Mouse (Mus musculus) erythroblast, embryonic 14.5 days (primary cell): Measurements from ENCODE around the gene Ddx43. TPM values are rescaled to one million over a fixed set of nuclear protein-coding genes. Genes with fewer than 3 reads are reported as not detected.

Source experiments
- H3K27me3 ChIP-seq: 2 replicates; pipeline ENCODE4 v1.6.1; 2012; ENCODE audit warnings: inconsistent platforms; ENCODE audit not compliant: control insufficient read depth
- H3K36me3 ChIP-seq: 2 replicates; pipeline ENCODE4 v1.6.1; 2012; ENCODE audit warnings: mild to moderate bottlenecking, inconsistent platforms; ENCODE audit not compliant: control insufficient read depth
- H3K4me1 ChIP-seq: 2 replicates; pipeline ENCODE4 v1.6.1; 2012; ENCODE audit warnings: inconsistent platforms; ENCODE audit not compliant: control insufficient read depth
- H3K4me3 ChIP-seq: replicated peaks from 2 replicates; pipeline ENCODE3; 2012; ENCODE audit warnings: moderate library complexity, mild to moderate bottlenecking, inconsistent platforms
- H3K9me3 ChIP-seq: 2 replicates; pipeline ENCODE4 v1.6.1; 2012; ENCODE audit warnings: low read length, inconsistent platforms, mixed read lengths; ENCODE audit not compliant: control insufficient read depth
- GATA1 ChIP-seq: IDR thresholded peaks from 2 replicates; pipeline ENCODE4 v1.6.1; 2012; ENCODE audit warnings: low read length, inconsistent platforms, mixed read lengths
- TAL1 ChIP-seq: IDR thresholded peaks from 3 replicates; pipeline ENCODE4 v1.6.1; 2012; ENCODE audit warnings: low read length, inconsistent platforms, mixed read lengths
- polyA plus RNA-seq: library from polyadenylated mRNA; stranded (reverse); fragments of >175 nt; gene quantifications from 2 replicates; pipeline ENCODE4 v1.2.3, GENCODE M21; 2012

Gene Ddx43
- polyA plus RNA-seq, 1 experiment = not detected

DNA sequence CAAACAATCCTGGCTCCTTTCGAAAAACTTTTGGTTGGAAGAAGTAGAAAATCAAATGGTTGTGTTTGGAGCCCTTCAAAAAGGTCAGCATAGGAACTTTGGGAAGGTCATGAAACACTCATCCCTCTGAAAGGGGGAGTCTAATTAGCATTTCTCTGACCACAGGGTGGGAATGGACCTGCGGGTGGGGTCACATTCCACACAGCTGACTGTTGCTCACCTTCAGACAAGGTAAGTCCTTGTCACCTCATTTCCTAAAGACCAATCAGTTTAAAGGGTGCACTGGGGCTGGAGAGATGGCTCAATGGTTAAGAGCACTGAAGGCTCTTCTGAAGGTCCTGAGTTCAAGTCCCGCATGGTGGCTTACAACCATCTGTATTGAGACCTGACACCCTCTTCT lies 24.1 kb upstream of the Ddx43 start:
- H3K4me3 ChIP-seq = no peak overlapping the region
- H3K9me3 ChIP-seq = no peaks in the 10 kb centered on the region

DNA sequence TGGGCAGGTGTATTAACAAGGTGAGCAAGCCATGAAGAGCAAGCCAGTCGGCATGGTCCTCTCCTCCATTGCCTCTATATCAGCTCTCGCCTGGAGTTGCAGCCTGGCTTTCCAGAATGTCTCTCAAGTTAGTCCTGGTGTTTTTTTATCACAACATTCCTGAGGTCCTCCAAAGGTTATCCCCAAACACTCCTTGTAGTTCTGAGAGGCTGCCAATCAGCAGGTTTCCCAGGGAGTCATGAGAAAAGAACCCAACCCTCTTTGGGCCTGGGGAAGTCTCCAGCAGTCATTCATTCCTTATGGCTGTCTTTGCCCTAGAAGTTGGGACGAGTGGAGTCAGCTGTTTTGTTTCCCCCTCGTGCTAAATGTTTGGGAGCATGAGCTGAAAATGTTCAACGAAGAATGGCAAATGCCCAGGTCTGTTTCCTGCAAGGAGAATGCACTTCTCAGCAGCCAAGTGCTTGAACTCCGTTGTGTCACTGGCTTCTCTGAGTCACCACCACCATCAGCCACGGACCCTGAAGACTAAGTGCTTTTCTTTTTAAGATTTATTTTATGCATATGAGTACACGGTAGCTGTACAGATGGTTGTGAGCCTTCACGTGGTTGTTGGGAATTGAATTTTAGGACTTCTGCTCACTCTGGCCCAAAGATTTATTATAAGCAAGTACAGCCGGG lies 22.6 kb upstream of the Ddx43 start:
- no peak for TF ChIP-seq GATA1
- no peak for TF ChIP-seq TAL1
- Histone ChIP-seq H3K9me3 (no peaks in the 10 kb centered on the region), H3K4me1 (no peaks in the 10 kb centered on the region), H3K27me3 (peaks cover 2% of the 10 kb centered on the region), H3K4me3 (no peak overlapping the region), H3K36me3 (no peaks in the 10 kb centered on the region)

More for the DNA sequence above, 24.1 kb upstream of the Ddx43 start:
- Histone ChIP-seq H3K36me3 (no peaks in the 10 kb centered on the region), H3K27me3 (no peaks in the 10 kb centered on the region), H3K4me1 (no peaks in the 10 kb centered on the region)
- TF ChIP-seq GATA1 = no peak
- TF ChIP-seq TAL1 = no peak

DNA sequence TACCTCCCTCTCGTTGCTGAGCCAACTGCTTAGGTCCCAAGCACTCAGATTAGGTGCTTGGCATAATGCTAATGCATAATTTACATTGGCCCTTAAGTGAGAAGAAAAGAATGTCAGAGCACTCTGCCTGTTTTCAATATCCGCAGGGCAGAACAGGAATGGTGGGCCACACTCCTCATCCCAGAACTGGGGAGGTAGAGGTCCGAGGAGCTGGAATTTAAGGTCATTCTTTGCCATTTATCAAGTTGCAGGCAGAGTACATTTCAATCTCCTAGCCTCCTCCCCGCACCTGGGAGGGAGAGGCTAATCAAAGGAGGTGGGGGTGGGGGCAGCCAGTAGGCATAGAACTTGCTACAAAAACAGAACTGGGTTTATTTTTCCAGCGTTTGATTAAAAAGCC lies 21.2 kb upstream of the Ddx43 start:
- Histone ChIP-seq H3K4me3 (no peak overlapping the region), H3K9me3 (no peaks in the 10 kb centered on the region)

DNA sequence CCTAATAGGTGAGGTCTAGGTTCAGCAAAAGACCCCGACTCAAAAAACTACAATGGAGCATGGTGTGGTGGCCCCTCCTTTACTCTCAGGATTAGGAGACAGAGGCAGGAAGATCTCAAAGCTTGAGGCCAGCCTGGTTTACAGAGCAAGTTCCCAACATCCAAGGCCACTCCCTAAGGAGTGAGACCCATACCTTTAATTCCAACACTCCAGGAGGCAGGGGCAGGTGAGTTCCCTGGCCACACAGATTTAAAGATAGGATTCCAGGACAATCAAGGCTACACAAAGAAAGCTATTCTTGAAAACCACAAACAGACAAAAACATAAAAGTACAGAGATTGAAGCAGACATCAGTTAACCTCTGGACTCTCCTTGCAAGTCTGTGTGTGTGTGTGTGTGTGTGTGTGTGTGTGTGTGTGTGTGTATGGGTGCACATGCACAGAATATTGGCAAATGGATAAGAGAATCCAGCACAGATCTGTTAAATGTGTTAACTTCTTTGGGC lies 20.6 kb upstream of the Ddx43 start:
- Histone ChIP-seq H3K4me3 (no peak overlapping the region), H3K27me3 (peaks cover 9% of the 10 kb centered on the region), H3K36me3 (no peaks in the 10 kb centered on the region), H3K4me1 (no peaks in the 10 kb centered on the region), H3K9me3 (no peaks in the 10 kb centered on the region)
- no peak for TF ChIP-seq GATA1
- no peak for TF ChIP-seq TAL1

More for the DNA sequence above, 21.2 kb upstream of the Ddx43 start:
- Histone ChIP-seq H3K4me1 (no peaks in the 10 kb centered on the region), H3K36me3 (no peaks in the 10 kb centered on the region), H3K27me3 (peaks cover 6% of the 10 kb centered on the region)
- no peak for TF ChIP-seq TAL1
- TF ChIP-seq GATA1 = no peak

DNA sequence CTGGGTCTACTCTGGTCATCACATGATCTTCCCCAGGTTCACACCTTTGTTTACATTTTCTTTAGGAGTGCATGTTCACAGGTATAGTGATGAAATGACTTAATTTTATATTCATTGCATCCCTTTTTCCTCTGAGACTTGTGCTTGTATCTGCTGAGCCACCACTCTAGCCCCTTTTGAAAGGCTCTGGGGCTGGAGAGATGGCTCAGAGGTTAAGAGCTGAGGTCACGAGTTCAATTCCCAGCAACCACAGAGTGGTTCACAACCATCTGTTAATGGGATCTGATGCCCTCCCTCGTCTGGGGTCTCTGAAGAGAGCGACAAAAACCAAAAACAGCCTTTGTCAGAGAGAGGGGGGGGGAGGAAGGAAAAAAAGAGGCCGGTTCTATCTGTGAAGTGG lies 20.1 kb upstream of the Ddx43 start:
- Histone ChIP-seq H3K27me3 (peaks cover 9% of the 10 kb centered on the region), H3K9me3 (no peaks in the 10 kb centered on the region), H3K4me1 (no peaks in the 10 kb centered on the region), H3K36me3 (no peaks in the 10 kb centered on the region), H3K4me3 (no peak overlapping the region)
- TF ChIP-seq GATA1 (no peak), TAL1 (no peak)

DNA sequence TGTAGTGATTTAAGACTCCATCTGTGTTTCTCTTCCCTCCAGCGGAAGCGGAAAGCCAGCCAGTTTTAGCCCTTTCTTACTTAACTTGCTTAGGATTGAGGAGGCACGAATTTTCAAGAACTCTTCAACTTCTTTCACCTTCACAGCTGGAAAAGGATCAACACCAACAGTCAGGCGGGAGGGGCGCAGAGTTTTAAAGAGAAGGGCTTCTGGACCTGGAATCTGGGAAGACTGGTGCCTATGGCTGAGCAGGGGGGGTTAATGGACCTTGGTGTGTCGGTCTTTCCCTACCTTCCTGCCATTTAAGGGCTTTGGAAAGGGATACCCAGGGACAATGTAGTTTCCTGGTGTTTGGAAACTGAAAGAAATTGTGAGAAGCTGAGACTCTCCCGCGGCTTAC lies 18.0 kb upstream of the Ddx43 start:
- no peaks in the 10 kb centered on the region for H3K36me3 ChIP-seq
- peaks cover 9% of the 10 kb centered on the region for H3K27me3 ChIP-seq
- H3K9me3 ChIP-seq = no peaks in the 10 kb centered on the region
- TF ChIP-seq TAL1 (no peak), GATA1 (no peak)
- no peak overlapping the region for H3K4me3 ChIP-seq
- H3K4me1 ChIP-seq = no peaks in the 10 kb centered on the region

DNA sequence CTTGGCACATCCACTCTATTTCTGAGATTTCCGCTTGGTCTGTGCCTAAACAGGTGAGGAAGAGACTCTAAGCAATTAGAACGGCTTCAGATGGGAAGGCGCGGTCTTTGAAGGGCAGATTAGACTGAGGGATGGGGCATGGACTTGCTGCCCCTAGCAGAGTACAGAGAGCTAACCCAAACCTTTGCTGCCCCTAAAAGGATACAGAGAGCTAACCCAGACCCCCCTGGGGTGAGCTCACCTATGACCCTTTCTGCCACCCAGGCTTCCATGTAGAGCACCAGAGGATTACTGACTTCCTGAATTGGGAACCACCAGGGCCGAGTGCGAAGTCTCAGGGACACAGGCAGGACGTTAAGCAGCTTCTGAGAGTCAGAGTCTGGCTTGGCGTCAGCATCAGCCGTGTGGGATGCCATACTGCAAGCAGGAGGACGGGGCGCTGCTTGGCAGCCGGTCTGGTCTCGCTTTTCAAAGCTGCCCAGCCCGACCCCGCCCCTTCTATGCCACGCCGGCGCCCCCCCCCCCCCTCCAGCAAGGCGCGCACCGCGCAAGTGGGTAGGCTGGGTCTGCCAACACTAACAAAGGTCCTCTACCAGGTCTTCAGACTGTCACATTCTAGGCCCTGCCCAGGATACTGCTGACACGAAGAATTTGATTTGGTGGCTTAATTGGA lies 17.3 kb upstream of the Ddx43 start, which contains the start of gene Ooep:
Gene Ooep (minus strand): TSS at position 613 of the 673 bp plus-strand sequence.
- Histone ChIP-seq H3K4me1 (no peaks in the 10 kb centered on the region), H3K27me3 (peaks cover 9% of the 10 kb centered on the region), H3K4me3 (no peak within 1 kb of the TSS), H3K9me3 (no peaks in the 10 kb centered on the region), H3K36me3 (no peaks in the 10 kb centered on the region)
- no peak for TF ChIP-seq GATA1
- TF ChIP-seq TAL1 = no peak

DNA sequence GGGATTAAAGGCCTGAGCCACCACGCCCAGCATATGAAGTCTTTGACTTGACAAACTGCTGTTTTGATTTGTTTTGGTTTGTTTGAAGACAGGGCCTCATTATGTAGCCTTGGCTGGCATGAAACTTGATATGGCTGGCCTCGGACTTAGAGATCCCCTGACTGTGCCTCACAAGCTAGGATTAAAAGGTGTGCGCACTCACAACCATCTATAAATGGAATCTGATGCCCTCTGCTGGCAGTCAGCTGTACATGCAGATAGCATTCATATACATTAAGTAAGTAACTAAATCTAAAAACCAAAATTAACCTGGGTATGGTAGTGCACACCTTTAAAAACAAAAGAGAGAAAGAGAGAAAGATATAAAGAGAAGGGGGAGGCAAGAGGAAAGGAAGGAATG lies 9.7 kb upstream of the Ddx43 start:
- TF ChIP-seq TAL1 = no peak
- no peak for TF ChIP-seq GATA1
- Histone ChIP-seq H3K4me3 (no peak overlapping the region), H3K27me3 (no peaks in the 10 kb centered on the region), H3K36me3 (no peaks in the 10 kb centered on the region), H3K4me1 (no peaks in the 10 kb centered on the region), H3K9me3 (no peaks in the 10 kb centered on the region)

DNA sequence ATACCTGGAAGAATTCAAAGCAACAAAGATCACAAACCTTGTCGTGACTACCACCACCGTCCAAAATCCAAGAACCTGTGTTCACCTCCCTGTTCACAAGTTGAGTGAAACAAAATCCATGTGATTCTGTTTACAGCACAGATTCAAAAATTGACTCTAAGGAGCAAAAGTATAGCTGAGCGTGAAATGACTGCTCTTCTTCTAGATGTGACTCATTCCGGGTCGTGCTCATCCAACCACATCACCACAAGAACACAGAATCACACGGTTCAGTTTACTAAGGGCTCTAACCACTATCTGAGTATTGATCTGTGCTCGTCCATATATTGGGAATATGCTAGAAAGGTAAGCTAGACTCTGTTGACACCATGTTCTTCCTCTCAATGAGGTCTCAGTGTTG lies 8.6 kb upstream of the Ddx43 start:
- TF ChIP-seq TAL1 (no peak), GATA1 (no peak)
- Histone ChIP-seq H3K4me3 (no peak overlapping the region), H3K9me3 (no peaks in the 10 kb centered on the region), H3K4me1 (no peaks in the 10 kb centered on the region), H3K36me3 (no peaks in the 10 kb centered on the region), H3K27me3 (no peaks in the 10 kb centered on the region)

DNA sequence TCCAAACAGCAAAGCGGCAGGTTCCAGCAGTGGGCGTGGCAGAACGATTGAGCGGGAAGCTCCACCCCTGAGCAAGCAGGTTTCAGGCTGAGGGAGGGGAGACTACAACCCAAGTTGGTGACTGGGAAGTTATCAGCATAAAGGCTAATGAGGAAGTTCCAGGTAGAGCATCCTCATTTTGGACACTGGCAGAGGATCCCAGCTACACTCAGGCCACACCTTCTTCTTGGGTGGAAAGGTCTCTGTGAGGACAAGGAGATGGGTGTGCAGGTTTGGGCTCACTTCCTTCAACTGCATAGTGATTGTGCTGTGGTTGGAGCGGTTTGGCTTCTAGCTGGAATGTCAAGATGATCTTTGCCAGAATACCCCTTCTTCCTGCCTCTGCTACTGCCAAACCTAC lies 5.6 kb upstream of the Ddx43 start:
- Histone ChIP-seq H3K9me3 (no peaks in the 10 kb centered on the region), H3K4me3 (no peak overlapping the region), H3K4me1 (no peaks in the 10 kb centered on the region)

More for the DNA sequence above, 5.6 kb upstream of the Ddx43 start:
- H3K27me3 ChIP-seq = peaks cover 10% of the 10 kb centered on the region
- TF ChIP-seq GATA1 = no peak
- no peaks in the 10 kb centered on the region for H3K36me3 ChIP-seq
